Mouse (Mus musculus) lung, embryonic 16.5 days (tissue): ENCODE data around the gene Ubl3. TPM values are rescaled to one million over a fixed set of nuclear protein-coding genes. Genes with fewer than 3 reads are reported as not detected.

Source experiments
- ATAC-seq: fragments of 200-750 bp; cut with Nextera tagmentation; 2 replicates; pipeline ENCODE4 v1.8.0; 2017; ENCODE audit warnings: low read depth, mild to moderate bottlenecking, moderate library complexity
- H3K27ac ChIP-seq: fragments of 300-500 bp; sonication (generic); 2 replicates; pipeline ENCODE4 v1.5.1; 2014; ENCODE audit warnings: mild to moderate bottlenecking, control low read depth, low read length
- H3K27me3 ChIP-seq: fragments of 300-500 bp; sonication (generic); 2 replicates; pipeline ENCODE4 v1.6.1; 2014; ENCODE audit warnings: low read depth, low read length, mixed read lengths; ENCODE audit not compliant: control insufficient read depth, insufficient read depth
- H3K36me3 ChIP-seq: fragments of 300-500 bp; sonication (generic); 2 replicates; pipeline ENCODE4 v1.6.1; 2014; ENCODE audit warnings: low read length; ENCODE audit not compliant: control insufficient read depth, insufficient read depth
- H3K4me1 ChIP-seq: fragments of 300-500 bp; sonication (generic); replicated peaks from 2 replicates; pipeline ENCODE4 v1.6.1; 2014; ENCODE audit warnings: low read length, mixed read lengths; ENCODE audit not compliant: control insufficient read depth, insufficient read depth
- H3K4me2 ChIP-seq: fragments of 300-500 bp; sonication (generic); 2 replicates; pipeline ENCODE4 v1.6.1; 2014; ENCODE audit warnings: low read depth, low read length, control low read depth
- H3K4me3 ChIP-seq: fragments of 300-500 bp; sonication (generic); 2 replicates; pipeline ENCODE4 v1.5.1; 2014; ENCODE audit warnings: mild to moderate bottlenecking, low read length, control low read depth
- H3K9ac ChIP-seq: fragments of 300-500 bp; sonication (generic); 2 replicates; pipeline ENCODE4 v1.6.1; 2014; ENCODE audit warnings: low read length, control low read depth
- H3K9me3 ChIP-seq: fragments of 300-500 bp; sonication (generic); 2 replicates; pipeline ENCODE4 v1.6.1; 2016; ENCODE audit warnings: low read length; ENCODE audit not compliant: control insufficient read depth
- WGBS: fragments of 180-500 bp; shearing (Covaris S2); extraction: QIAGEN DNeasy Blood & Tissue Kit; methylation state at CpG from one replicate; pipeline ENCODE4 v1.1.7; 2014; 5-methylcytosine and 5-hydroxymethylcytosine counted together
- polyA plus RNA-seq: library from polyadenylated mRNA; unstranded; fragments of >200 nt; fragmentation: Nextera tagmentation; extraction: Ambion mirVana; gene quantifications from 2 replicates; pipeline ENCODE4 v1.2.1, GENCODE M21; 2015

Gene Ubl3
- polyA plus RNA-seq, 1 experiment from 2014 or later, result 73.5 TPM

DNA sequence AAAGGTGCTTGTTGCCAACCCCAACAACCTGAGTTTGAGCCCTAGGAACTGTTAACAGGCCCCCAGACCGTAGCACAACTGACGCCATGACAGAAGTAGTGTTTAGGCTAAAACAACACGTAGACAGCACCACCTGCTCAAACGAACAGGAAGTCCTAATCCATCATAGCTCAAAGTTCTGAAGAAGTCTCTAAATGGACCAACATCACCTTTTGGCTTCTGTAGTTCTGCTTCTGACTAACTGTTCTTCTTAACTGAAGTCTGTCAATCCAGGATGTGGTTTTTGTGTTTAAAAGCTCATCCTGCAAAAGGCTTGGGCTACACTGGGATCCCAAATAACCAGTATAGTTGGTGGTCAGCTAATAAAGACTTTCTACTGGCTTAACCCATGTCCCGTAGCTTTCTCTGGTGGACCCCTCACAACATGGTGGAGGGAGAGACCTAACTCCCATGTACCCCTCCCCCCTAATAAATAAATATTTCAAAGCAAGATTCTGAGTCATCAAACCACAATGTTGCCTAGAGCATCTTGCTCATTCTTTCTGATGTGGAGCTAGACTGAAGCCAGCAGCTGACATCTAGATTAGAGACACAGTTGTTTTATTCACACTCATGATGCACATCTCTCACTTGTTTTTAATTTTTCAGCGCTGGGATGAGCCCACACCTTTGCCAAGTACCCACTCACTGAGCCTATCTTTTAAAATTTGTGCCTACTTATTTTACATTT, 51.2 kb downstream of the Ubl3 start:
- 76% methylated on average over 6 of the region's 6 CpGs for WGBS

DNA sequence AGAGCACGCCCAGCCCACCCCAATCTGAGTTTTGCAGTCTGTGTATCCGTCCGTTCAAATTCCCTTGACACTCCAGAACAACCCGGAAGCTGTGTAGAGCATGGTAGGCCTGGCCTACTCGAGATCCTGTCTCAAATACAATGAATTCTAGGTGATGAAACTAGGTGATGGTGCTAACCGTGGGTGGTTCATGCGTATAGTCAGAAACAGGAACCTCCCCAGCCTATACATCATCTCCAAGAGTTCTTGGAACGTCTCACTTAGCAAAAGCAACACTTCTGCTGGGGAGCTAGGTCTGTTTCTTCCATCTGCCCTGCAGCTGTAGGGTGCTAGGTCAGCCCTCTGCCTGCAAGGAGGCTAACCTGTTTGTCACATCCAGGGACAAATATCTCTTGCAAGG, 52.1 kb downstream of the Ubl3 start:
- no peaks in the 10 kb centered on the region for H3K4me1 ChIP-seq
- no peak for ATAC-seq
- no peak overlapping the region for H3K27ac ChIP-seq
- no peak overlapping the region for H3K4me2 ChIP-seq
- H3K36me3 ChIP-seq, result peaks cover 4% of the 10 kb centered on the region
- no peak overlapping the region for H3K9ac ChIP-seq
- 76% methylated on average over 8 of the region's 8 CpGs for WGBS
- H3K27me3 ChIP-seq, result no peaks in the 10 kb centered on the region
- H3K4me3 ChIP-seq, result no peak overlapping the region
- H3K9me3 ChIP-seq, result no peaks in the 10 kb centered on the region

More for the DNA sequence above, 51.2 kb downstream of the Ubl3 start:
- no peak for ATAC-seq
- Histone ChIP-seq H3K4me3 (no peak overlapping the region), H3K4me1 (no peaks in the 10 kb centered on the region), H3K27me3 (no peaks in the 10 kb centered on the region), H3K9ac (no peak overlapping the region), H3K27ac (no peak overlapping the region), H3K4me2 (no peak overlapping the region), H3K9me3 (no peaks in the 10 kb centered on the region), H3K36me3 (peaks cover 12% of the 10 kb centered on the region)

DNA sequence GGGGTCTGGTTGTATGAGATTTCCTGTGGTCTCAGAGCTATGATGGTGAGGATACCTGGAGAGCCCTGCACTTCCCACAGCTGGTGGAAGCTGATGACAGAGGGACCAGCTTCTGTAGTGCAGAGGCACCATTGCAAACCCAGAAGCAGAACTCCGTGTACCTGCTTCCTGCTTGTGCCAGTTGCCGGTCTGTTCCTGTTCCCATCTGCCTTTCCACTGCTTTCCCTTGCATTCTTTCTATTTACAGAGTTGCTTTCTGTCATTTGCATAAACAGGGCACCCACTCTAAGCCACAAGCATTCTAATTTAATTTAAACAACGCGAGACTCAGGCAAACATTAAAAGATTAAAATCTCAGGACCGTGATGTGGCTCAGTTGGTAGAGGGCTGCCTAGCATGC, 53.0 kb downstream of the Ubl3 start:
- Histone ChIP-seq H3K4me3 (no peak overlapping the region), H3K4me2 (no peak overlapping the region), H3K36me3 (no peaks in the 10 kb centered on the region), H3K4me1 (0 out of 2 replicates have a peak, but pooled peaks cover 3% of the 10 kb centered on the region), H3K9me3 (no peaks in the 10 kb centered on the region), H3K9ac (no peak overlapping the region), H3K27ac (no peak overlapping the region), H3K27me3 (no peaks in the 10 kb centered on the region)
- 63% methylated on average over 5 of the region's 5 CpGs for WGBS
- no peak for ATAC-seq

DNA sequence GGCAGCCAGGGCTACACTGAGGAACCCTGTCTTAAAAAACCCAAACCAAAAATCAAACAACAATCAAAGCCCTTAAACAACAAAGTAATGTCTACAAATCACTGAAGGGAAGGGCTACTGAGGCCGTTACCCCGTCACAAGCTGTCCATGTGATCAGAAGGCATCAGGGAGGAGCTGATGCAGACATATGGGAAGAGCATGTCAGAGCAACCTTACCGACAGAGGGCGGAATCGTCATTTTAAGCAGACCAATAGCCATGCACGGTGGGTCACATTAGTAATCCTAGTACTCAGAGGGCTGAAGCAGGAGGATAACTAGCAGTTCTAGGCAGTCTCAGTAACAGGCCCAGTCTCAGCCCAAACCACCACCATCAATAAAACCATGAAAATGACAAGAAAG, 56.6 kb downstream of the Ubl3 start:
- Histone ChIP-seq H3K27me3 (no peaks in the 10 kb centered on the region), H3K36me3 (no peaks in the 10 kb centered on the region), H3K9me3 (no peaks in the 10 kb centered on the region), H3K4me1 (0 out of 2 replicates have a peak, but pooled peaks cover 3% of the 10 kb centered on the region), H3K27ac (no peak overlapping the region), H3K9ac (no peak overlapping the region), H3K4me2 (no peak overlapping the region), H3K4me3 (no peak overlapping the region)
- ATAC-seq, result no peak
- 78% methylated on average over 6 of the region's 6 CpGs for WGBS

- no peak overlapping the region for H3K27ac ChIP-seq
- peak overlapping the region; percentile 47 for H3K4me2 ChIP-seq
- H3K4me1 ChIP-seq, result 0 out of 2 replicates have a peak, but pooled peaks cover 4% of the 10 kb centered on the region
- 14% methylated on average over 10 of the region's 10 CpGs for WGBS
- H3K27me3 ChIP-seq, result no peaks in the 10 kb centered on the region
- no peak overlapping the region for H3K4me3 ChIP-seq
- no peak overlapping the region for H3K9ac ChIP-seq
- H3K9me3 ChIP-seq, result no peaks in the 10 kb centered on the region
- ATAC-seq, result peak; percentile 81
- no peaks in the 10 kb centered on the region for H3K36me3 ChIP-seq
Observed at GRCm38 (mm10) chr5:148495173-148495572, 57.4 kb downstream of the Ubl3 start.

GRCm38 (mm10) chr5:148494249-148494648, 58.3 kb downstream of the Ubl3 start:
- H3K9ac ChIP-seq, result no peak overlapping the region
- no peak overlapping the region for H3K4me3 ChIP-seq
- ATAC-seq, result no peak
- H3K4me1 ChIP-seq, result peaks cover 5% of the 10 kb centered on the region; the same call in 1 of the 2 replicates
- no peaks in the 10 kb centered on the region for H3K27me3 ChIP-seq
- H3K36me3 ChIP-seq, result no peaks in the 10 kb centered on the region
- H3K4me2 ChIP-seq, result no peak overlapping the region
- H3K27ac ChIP-seq, result no peak overlapping the region
- H3K9me3 ChIP-seq, result no peaks in the 10 kb centered on the region
- 89% methylated on average over 5 of the region's 5 CpGs for WGBS

GRCm38 (mm10) chr5:148493025-148493424, 59.6 kb downstream of the Ubl3 start:
- 89% methylated on average over 4 of the region's 4 CpGs for WGBS
- no peak for ATAC-seq

DNA sequence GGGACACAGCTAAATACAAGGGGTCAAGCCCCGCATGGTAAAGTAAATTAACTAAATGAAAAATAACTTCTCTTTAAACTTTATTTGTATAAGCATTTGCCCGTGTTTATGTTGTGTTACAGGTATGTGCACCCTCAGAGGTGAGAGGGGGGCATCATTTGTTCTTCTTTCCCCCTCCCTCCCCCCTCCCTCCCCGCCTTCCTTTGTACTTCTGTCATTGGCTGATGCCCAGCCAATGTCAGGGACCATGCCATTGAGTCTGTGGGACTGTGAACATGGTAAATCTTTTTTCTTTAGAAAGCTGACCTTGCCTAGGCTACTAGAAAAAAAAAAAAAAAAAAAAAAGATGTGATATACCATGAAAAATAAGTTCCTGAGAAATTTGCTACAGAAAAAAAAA, 62.2 kb downstream of the Ubl3 start:
- H3K4me1 ChIP-seq, result peaks cover 10% of the 10 kb centered on the region; the same call in 1 of the 2 replicates
- H3K9ac ChIP-seq, result no peak overlapping the region
- no peaks in the 10 kb centered on the region for H3K27me3 ChIP-seq
- no peaks in the 10 kb centered on the region for H3K9me3 ChIP-seq
- no peak overlapping the region for H3K27ac ChIP-seq
- H3K4me3 ChIP-seq, result no peak overlapping the region
- H3K36me3 ChIP-seq, result no peaks in the 10 kb centered on the region
- H3K4me2 ChIP-seq, result no peak overlapping the region
- no peak for ATAC-seq
- WGBS, result 56% methylated on average over 3 of the region's 3 CpGs

More at GRCm38 (mm10) chr5:148493025-148493424, 59.6 kb downstream of the Ubl3 start:
- Histone ChIP-seq H3K27me3 (no peaks in the 10 kb centered on the region), H3K27ac (no peak overlapping the region), H3K9me3 (no peaks in the 10 kb centered on the region), H3K4me1 (peaks cover 10% of the 10 kb centered on the region; the same call in 1 of the 2 replicates), H3K4me2 (no peak overlapping the region), H3K4me3 (no peak overlapping the region), H3K9ac (no peak overlapping the region), H3K36me3 (no peaks in the 10 kb centered on the region)

- Histone ChIP-seq H3K4me2 (0 out of 2 replicates have a peak overlapping the region, but pooled peaks have one; percentile 11), H3K4me1 (peaks cover 7% of the 10 kb centered on the region; the same call in 1 of the 2 replicates), H3K27ac (no peak overlapping the region), H3K27me3 (no peaks in the 10 kb centered on the region), H3K9me3 (no peaks in the 10 kb centered on the region), H3K4me3 (no peak overlapping the region), H3K9ac (no peak overlapping the region), H3K36me3 (no peaks in the 10 kb centered on the region)
- peak; percentile 69 for ATAC-seq
- WGBS, result 35% methylated on average over 10 of the region's 10 CpGs
Observed at GRCm38 (mm10) chr5:148489724-148490193, 62.8 kb downstream of the Ubl3 start.
